Mouse (Mus musculus) mesoderm, embryonic 11.5 days (tissue): ENCODE measurements at regions not wholly inside any gene's neighbourhood (a gene's known extent, or its start where the extent isn't known, plus 50 kb on each side); places are given as distances from the start of the nearest gene placed in this dataset.

ENCODE experiments used
- DNase-seq: peaks from one replicate; pipeline ENCODE4 v3.0.0-alpha.2; 2012; ENCODE audit warnings: low read depth, low spot score

DNA sequence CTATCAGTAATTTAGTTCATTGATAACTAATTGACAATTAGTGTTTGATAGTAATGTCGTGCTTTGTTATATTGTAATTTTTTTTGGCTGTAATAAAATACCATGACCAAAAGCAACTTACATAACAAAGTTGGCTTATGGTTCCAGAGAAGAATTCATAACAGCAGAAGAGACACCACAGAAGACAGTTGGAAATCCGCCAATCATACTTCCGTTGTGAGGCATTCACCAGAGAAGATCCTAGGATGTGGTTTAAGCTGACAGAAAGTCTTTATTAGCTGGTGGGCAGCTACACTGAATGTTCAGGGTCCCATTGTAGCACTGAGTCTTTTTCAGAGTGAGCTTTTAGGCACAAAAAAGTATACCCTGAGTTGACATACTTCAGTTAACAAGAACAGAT lies 109.9 kb downstream of the Sec23a start:
- DNase-seq, result no peak

DNA sequence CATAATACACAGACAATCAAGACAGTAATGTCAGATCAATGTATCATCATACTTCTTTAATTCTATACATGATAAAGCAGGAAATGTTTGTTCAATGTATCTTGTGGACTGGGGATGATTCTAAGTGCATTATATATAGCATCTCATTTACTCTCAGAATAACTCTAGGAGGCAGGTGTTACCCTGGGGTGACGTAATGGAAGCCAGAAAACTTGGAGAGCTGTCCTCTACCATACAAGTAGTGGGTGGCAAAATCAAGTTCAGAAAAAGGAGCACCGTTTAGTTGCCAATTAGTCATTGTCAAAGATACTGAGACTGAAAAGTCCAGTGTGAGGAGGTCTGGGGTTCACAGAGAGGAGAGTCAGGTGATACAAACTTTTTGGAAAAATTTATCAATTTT lies 136.0 kb downstream of the Sec23a start:
- DNase-seq, result no peak

DNA sequence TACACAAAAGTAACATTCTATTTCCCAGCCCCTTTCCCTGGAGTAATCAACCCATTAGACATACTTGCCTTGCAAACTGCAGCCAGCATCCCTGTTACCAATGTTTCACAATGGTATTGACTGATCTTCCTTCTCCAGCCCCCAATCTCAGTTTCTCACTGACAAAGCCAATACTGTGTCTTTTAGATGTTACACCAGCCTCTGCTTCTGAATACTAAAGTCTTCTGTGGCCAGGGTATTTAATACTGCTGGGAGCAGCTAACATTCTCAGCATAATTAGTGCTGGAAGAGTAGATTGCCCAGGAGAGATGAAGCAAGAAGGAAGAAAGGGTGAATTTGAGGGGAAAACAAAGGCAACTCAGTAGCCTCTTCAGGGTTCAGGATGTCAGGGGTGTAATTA lies 139.4 kb downstream of the Sec23a start:
- DNase-seq, result no peak

DNA sequence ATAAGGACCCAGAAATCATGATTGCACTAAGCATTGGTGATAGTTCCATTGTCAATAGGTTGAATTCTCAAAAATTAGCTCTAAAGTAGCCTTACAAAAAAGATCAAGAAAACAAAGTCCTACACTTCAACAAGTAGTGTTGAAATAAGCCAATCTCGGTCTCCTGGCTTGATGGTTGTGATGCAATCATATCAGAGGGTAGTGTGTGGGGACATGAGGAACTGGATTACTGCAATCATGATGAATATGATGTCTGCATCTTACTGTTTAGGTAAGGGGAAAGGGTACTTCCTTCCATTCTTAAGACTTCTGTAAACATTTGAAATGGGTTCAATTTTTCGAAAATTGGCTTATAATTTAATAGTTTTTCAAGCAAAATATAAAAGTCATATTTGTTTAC lies 155.3 kb downstream of the Sec23a start:
- no peak for DNase-seq

DNA sequence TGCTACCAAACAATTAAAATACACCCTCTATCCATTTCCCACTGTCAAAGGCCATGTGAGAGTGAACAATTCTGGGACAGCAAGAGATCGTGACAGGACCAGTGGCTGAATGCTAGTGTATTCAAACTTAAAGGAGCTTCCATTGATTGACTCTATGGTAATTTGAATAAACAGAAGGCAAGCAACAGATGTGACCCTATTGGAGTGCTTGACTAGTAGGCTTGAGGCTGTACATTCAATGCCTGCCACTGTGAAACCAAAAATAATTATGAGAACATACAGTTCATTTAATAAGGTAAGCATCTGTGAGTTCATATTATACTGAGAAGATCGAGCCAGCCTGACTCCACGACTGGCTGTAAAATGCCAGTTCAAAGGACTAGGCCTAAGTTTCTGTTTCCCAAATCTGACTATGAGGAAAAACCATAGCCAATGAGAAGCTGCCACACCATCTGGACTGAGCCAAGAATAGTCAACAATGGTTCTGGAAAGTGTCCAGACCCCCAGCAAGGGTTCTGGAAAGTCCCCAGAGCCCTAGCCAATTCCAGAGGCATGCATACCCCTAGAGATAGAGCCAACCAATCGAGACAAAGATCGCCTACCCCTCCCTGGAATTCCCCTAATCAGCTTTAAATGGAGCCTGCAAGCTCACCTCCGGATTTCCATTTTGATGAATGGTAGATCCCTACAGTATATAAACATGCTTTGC lies 160.0 kb downstream of the Sec23a start:
- no peak for DNase-seq

DNA sequence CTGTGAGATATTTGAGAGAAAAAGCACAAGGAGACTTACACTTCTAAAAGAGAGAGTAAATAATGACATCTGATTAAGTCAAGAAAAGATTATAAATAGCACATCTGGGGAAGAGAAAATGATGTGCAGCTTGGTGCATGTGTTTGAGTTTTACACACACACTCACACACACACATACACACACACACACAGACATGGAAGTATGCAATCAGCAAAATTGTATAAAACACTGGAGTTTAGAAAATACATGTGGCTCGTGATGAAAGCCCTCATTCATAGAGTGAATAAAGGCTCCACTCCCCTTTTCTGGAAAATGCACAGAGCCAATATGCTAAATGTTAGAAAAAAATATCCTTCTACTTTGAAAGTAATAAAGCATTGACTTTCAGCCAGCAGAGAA lies 182.2 kb downstream of the Sec23a start:
- DNase-seq, result no peak

DNA sequence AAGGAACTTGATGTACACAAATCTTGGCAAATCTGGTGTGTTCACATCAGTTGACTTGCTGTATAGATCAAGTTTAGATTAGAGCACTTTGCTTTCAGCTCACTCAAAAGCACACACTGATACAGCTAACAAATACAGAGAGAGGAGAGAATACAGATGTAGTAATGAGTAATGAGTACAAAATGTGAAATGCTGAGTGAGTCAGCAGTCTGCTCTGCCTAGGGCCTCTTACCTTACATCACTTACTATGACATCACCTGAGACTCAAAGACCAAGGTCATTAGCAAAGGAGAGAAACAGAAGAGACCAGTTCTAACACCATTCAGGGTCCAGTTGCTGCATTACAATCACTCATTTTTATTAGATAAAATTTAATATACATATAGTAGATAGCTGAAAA lies 184.0 kb downstream of the Sec23a start:
- DNase-seq, result no peak

DNA sequence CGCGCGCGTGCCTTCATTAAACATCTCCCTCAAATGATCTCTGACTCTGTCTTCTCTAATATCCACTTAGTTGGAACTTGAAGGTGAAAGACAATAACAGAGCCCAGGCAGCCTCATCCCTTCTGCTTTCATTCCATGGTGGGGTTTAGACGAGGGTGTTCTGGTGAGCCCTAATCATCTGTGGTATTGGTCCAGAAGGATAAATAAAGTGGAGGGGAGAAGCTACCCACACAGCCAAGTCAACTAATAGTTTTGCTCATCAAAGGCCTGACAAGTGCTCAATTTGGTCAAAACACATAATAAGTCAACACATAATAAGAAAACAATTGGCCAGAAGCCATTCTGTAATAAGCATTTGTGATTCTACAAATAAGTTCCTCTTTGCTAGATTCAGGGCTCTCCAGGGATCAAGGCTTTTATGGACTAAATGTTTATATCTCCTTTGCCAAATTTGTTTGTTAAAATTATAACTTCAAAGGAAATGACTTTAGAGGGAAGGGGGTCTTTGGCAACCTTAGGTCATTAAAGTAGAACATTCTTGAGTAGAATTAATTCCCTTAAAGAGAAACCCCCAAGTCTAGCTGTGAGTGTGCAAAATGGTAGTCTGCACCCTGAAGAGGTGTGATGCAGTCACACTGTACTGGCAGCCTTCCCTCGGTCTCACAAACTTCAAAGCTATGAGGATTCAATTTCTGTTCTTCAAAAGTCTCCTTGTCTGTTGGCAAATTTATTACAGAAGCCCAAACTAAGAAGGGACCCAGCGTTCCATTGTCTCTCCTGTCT lies 186.5 kb downstream of the Sec23a start:
- DNase-seq, result no peak

DNA sequence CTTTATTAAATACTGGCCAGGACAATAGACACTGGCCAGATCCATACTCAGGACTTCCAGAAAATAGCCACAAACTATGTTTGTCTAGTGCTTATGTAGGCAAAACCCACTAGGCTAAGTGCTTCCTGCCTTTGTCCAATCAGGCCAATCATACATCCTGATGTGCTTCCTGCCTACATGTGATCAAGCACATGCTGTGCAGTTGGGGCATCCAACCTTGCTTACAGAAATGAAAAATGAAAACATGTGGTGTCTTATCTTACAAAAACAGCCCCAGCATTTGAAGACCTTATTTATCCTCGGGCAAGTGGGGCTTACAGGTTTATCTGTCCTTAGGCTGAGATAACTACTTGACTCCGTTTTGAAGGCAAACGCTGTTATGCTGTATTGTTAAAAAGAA lies 188.8 kb downstream of the Sec23a start:
- DNase-seq, result no peak

DNA sequence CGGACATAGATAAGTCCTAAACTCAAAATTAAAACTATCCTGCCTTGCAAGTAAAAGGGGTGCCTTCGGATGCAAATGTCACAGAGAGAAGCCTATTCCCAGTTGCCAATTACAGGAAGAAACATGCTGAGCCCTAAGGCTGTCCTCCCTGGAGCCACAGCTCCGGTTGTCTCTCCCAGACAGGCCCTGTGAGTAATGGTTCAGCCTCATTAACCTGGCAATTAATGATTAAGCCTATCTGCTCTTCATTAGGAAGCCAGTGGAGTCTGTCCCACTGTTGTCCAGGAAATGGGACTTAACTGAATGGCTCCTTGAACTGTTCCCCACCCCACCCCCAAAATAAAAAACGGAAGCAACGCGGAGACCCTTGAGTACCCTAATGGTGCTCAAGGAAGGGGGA lies 207.7 kb downstream of the Sec23a start:
- DNase-seq, result no peak

DNA sequence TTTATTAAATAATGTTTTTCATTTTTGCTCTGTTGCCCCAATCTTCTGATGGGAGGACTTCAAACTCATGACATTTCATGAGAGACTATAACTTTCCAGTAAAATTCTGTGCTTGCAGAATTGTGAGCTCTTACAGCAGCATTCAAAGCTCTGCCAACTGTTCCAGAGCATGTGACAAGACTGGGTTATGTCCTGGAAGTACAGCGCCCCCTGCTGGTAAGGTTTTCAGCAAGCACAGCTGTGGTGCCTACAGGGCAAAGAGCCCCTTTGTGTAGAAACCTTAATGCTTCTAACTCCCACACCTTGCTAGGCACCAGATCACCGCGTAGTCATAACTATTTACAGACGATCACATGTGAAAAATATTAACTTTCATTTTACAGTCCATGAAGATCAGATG lies 209.4 kb downstream of the Sec23a start:
- DNase-seq, result peak; percentile 89
